Mouse (Mus musculus) mature B cell (primary cell): ENCODE data around the gene Cdc25b.
"Not testable (repeated sequence)": the region's sequence is repeated elsewhere in the genome, so short reads cannot be mapped to it uniquely, and the experiment has no call there.

Experiments used
- in situ Hi-C: fragments of 300-500 bp; cut with MboI; formaldehyde crosslinking; loops from 2 replicates; pipeline ENCODE4 v1.14.3; 2019

The Cdc25b gene

DNA sequence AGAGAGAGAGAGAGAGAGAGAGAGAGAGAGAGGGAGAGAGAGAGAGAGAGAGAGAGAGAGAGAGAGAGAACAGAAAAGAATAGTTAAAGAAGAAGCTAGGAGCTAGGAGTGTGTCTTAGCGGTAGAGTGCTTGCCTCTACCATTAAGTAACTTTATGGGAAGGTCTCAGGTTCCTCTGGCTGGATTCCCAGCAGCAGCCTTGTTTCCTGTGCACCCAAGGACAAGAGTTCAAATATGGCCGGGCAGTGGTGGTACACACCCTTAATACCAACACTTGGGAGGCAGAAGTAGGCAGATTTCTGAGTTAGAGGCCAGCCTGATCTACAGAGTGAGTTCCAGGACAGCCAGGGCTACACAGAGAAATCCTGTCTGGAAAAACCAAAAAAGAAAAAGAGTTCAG lies 39.9 kb downstream of the Cdc25b start:
- in situ Hi-C loops, result not testable (repeated sequence)

DNA sequence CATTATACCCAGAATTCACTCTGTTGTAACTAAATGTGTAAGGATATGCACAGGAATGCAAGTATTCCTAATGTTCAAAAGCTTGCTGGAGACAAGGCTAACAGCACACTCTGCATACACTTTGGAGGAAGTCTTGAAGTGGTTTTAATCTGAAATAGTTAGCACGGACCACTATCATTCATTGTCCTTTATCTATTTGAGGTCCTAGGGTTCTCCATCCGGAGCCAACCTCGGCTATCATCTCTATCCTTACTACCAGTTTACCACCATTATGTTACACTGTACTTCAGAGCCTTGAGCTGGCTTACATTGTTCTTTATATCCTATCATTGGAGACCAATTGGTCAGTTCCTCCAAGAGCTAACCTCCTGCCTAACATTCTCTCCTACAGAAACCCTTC lies 40.5 kb downstream of the Cdc25b start:
- in situ Hi-C loops, result no loop called here

DNA sequence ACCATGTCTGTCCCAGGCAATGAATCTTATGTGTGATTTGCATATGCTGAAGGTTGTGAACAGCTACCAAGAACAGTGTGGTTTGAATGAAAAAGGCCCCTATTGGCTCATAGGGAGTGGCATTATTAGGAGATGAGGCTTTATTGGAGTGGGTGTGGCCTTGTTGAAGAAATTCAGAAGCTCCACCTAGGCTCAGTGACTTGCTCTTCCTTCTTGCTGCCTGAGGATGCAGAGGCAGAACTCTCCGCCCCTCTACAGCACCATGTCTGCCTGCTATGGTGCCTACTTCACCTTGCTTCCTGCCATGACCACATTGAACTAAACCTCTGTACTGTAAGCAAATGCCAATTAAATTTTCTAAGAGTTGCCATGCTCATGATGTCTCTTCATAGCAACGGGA lies 45.8 kb downstream of the Cdc25b start:
- in situ Hi-C loops, result no loop called here

GRCm38 (mm10) chr2:131233307-131234126 lies 46.8 kb downstream of the Cdc25b start, which contains the start of gene Mavs:
Mavs (plus strand) TSS chr2:131234063.
- in situ Hi-C loops, result no loop called here

DNA sequence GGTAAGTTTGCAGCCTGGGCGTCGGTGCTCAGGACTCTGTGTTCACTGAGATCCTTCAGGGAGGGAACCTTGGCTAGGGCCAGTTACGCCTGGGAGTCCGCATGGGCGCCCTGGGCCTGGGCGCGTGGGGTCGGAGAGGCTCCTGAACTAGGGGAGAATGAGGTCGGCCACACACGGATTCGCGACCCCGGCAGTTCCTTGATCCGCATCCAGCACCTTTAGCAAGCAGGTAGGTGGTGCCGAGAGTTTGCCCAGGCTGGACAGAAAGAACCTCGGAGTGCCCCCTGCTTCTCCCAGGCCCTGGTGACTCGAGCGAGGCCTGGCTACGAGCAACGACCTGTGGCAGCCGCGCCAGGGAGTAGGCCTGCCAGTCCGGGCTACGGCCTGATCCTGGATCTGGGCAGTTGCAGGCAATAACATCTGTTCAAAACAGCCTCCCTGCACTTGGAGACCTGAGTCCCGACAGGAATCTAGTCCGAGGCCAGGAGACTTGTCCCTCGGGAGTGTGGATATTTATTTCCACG lies 47.4 kb downstream of the Cdc25b start:
- in situ Hi-C loops, result no loop called here

GRCm38 (mm10) chr2:131234970-131235635 lies 48.4 kb downstream of the Cdc25b start:
- in situ Hi-C loops, result no loop called here

GRCm38 (mm10) chr2:131242180-131242579 lies 55.4 kb downstream of the Cdc25b start:
- in situ Hi-C loops, result no loop called here

- in situ Hi-C loops, result no loop called here
Measured at GRCm38 (mm10) chr2:131242929-131243328, 56.2 kb downstream of the Cdc25b start.
